Mouse (Mus musculus): ENCODE data around the gene Ece1.

- TF ChIP-seq CHD2 (IDR thresholded peaks at IDR 0.05; ENCODE audit: low read depth, low read length) (no peak), MAFK (IDR thresholded peaks at IDR 0.05; ENCODE audit: insufficient read depth, low read depth, low read length) (no peak)
Measured at GRCm38 (mm10) chr4:137820721-137821120, 41.3 kb upstream of the Ece1 start.
